ENCODE assay signal across 7 mouse cellular contexts in genomic region chr2:180273394-180274244, GRCm38 (mm10). TPM values are rescaled to one million over a fixed set of nuclear protein-coding genes. Genes with fewer than 3 reads are reported as not detected.
DNase-seq lines count a peak whose midpoint lies in the region; ATAC-seq and TF ChIP-seq lines count a peak whose summit lies in the region.

Gene Cables2 (minus strand): TSS chr2:180273496.

- peak within 1 kb of the TSS; percentile 94 for H3K27ac ChIP-seq in embryonic facial prominence, embryonic 10.5 days (replicated peaks)
- H3K27ac ChIP-seq in intestine, postnatal 0 days (ENCODE audit: low read depth, low read length) = peak within 1 kb of the TSS; percentile 76
- H3K27ac ChIP-seq in midbrain, embryonic 12.5 days (replicated peaks) = peak within 1 kb of the TSS; percentile 66; the same call in 1 of the 2 replicates
- peak within 1 kb of the TSS; percentile 79 for H3K27ac ChIP-seq in small intestine, adult 2 months (ENCODE audit: insufficient read depth, low read depth, low read length)

- peak; percentile 15; the same call in 1 of the 2 replicates for TF ChIP-seq POLR2A in small intestine, adult 2 months (IDR thresholded peaks at IDR 0.05; ENCODE audit: low read depth, low read length)

- peak within 1 kb of the TSS; percentile 97 for H3K4me2 ChIP-seq in intestine, postnatal 0 days (replicated peaks; ENCODE audit: low read depth)
- H3K4me2 ChIP-seq in midbrain, embryonic 12.5 days (replicated peaks) = peak within 1 kb of the TSS; percentile 98

- H3K9me3 ChIP-seq in embryonic facial prominence, embryonic 10.5 days = no peaks in the 10 kb centered on the region
- no peaks in the 10 kb centered on the region for H3K9me3 ChIP-seq in intestine, postnatal 0 days (ENCODE audit: control insufficient read depth)
- no peaks in the 10 kb centered on the region for H3K9me3 ChIP-seq in midbrain, embryonic 12.5 days

- peak; percentile 83 for ATAC-seq in intestine, postnatal 0 days
- ATAC-seq in midbrain, embryonic 12.5 days (ENCODE audit: low FRiP score, low read depth) = peak; percentile 96

- peaks cover 30% of the 10 kb centered on the region for H3K36me3 ChIP-seq in embryonic facial prominence, embryonic 10.5 days (replicated peaks)
- peaks cover 12% of the 10 kb centered on the region for H3K36me3 ChIP-seq in intestine, postnatal 0 days (ENCODE audit: control insufficient read depth, insufficient read depth)
- peaks cover 17% of the 10 kb centered on the region for H3K36me3 ChIP-seq in midbrain, embryonic 12.5 days
- H3K36me3 ChIP-seq in small intestine, adult 2 months (ENCODE audit: control insufficient read depth, insufficient read depth, low read length) = peaks cover 3% of the 10 kb centered on the region; the same call in 1 of the 2 replicates

- peak within 1 kb of the TSS; percentile 83 for H3K9ac ChIP-seq in intestine, postnatal 0 days (ENCODE audit: low read depth, low read length)
- H3K9ac ChIP-seq in midbrain, embryonic 12.5 days (replicated peaks) = peak within 1 kb of the TSS; percentile 93

- H3K4me3 ChIP-seq in embryonic facial prominence, embryonic 10.5 days = peak within 1 kb of the TSS; percentile 85
- H3K4me3 ChIP-seq in intestine, postnatal 0 days (ENCODE audit: low read depth, low read length) = peak within 1 kb of the TSS; percentile 77
- peak within 1 kb of the TSS; percentile 79 for H3K4me3 ChIP-seq in midbrain, embryonic 12.5 days
- H3K4me3 ChIP-seq in small intestine, adult 2 months (ENCODE audit: low read depth, low read length) = peak within 1 kb of the TSS; percentile 70

- H3K4me1 ChIP-seq in embryonic facial prominence, embryonic 10.5 days = peaks cover 47% of the 10 kb centered on the region
- H3K4me1 ChIP-seq in intestine, postnatal 0 days (replicated peaks; ENCODE audit: control insufficient read depth, insufficient read depth, low read length) = 0 out of 2 replicates have a peak, but pooled peaks cover 6% of the 10 kb centered on the region
- H3K4me1 ChIP-seq in midbrain, embryonic 12.5 days = peaks cover 41% of the 10 kb centered on the region
- peaks cover 40% of the 10 kb centered on the region for H3K4me1 ChIP-seq in small intestine, adult 2 months (ENCODE audit: control insufficient read depth, insufficient read depth, insufficient read length, low read length)

- DNase-seq in adrenal gland, postnatal 10 days = peak; percentile 93
- DNase-seq in embryonic facial prominence, embryonic 10.5 days (ENCODE audit: low spot score) = peak; percentile 97
- peak; percentile 74 for DNase-seq in gonadal fat pad, adult 2 months (ENCODE audit: low read depth)
- DNase-seq in left cerebral cortex, postnatal 4 days = peak; percentile 96

- 8% methylated on average over 68 of the region's 68 CpGs for WGBS in embryonic facial prominence, embryonic 10.5 days
- WGBS in intestine, postnatal 0 days = 3% methylated on average over 66 of the region's 68 CpGs
- WGBS in midbrain, embryonic 12.5 days = 9% methylated on average over 59 of the region's 68 CpGs
- WGBS in small intestine, adult 2 months = 3% methylated on average over 67 of the region's 68 CpGs

- no peak for TF ChIP-seq CTCF in intestine, postnatal 0 days (IDR thresholded peaks at IDR 0.05; ENCODE audit: low read depth)
- TF ChIP-seq CTCF in small intestine, adult 2 months (IDR thresholded peaks at IDR 0.05; ENCODE audit: extremely low read depth, insufficient read length, insufficient replicate concordance, low read depth, low read length) = no peak

- H3K27me3 ChIP-seq in embryonic facial prominence, embryonic 10.5 days (replicated peaks; ENCODE audit: low read depth, poor library complexity, severe bottlenecking) = peaks cover 21% of the 10 kb centered on the region
- no peaks in the 10 kb centered on the region for H3K27me3 ChIP-seq in intestine, postnatal 0 days (replicated peaks; ENCODE audit: control insufficient read depth, insufficient read depth, low read length)
- H3K27me3 ChIP-seq in midbrain, embryonic 12.5 days = peaks cover 28% of the 10 kb centered on the region
- no peaks in the 10 kb centered on the region for H3K27me3 ChIP-seq in small intestine, adult 2 months (ENCODE audit: control insufficient read depth, insufficient read depth, low read length)

- intact Hi-C loops in left cerebral cortex, postnatal 4 days (cut with DNase I) = loop anchor here (1.0 kb wide), 1 partner anchor 74 kb away; no protein-coding TSS in a partner anchor

RNA-seq across cellular contexts. Expression of gene Cables2, which starts in this region (rescaled TPM):
- 10 to 100 TPM; 17.3 to 19.8 TPM for total RNA-seq in adrenal gland, postnatal 10 days (2021)
- polyA plus RNA-seq in embryonic facial prominence, embryonic 10.5 days (2016; fragmentation: Nextera tagmentation; extraction: Ambion mirVana) = 12.7 and 13.2 TPM in 2 replicates
- 30.8 and 33.2 TPM in 2 replicates for polyA plus RNA-seq in gonadal fat pad, adult 2 months (2012; rRNA removed)
- polyA plus RNA-seq in intestine, postnatal 0 days (2015; fragmentation: Nextera tagmentation; extraction: Ambion mirVana) = 8.2 and 8.4 TPM in 2 replicates
- 10 to 100 TPM; 47.2 to 48.6 TPM for total RNA-seq in left cerebral cortex, postnatal 4 days (2021)
- 22.3 and 26.5 TPM in 2 replicates for polyA plus RNA-seq in midbrain, embryonic 12.5 days (2016; fragmentation: Nextera tagmentation; extraction: Ambion mirVana)
- 15.3 and 32.0 TPM in 2 replicates for polyA plus RNA-seq in small intestine, adult 2 months (2012; rRNA removed)

Comparison
In these comparisons a context has a peak if more than half of its experiments do, and no peak if none do; other contexts are left out.
1. Peak in every context shown above with its lines: DNase-seq, ATAC-seq, H3K4me3 ChIP-seq and H3K27ac ChIP-seq.